Mouse (Mus musculus): ENCODE data around the gene Ap1s1.

GRCm38 (mm10) chr5:137061809-137062481, 16.0 kb upstream of the Ap1s1 start:
- TF ChIP-seq CTCF (IDR thresholded peaks at IDR 0.05; ENCODE audit: low read depth, low read length) (peak; percentile 62), POLR2A (IDR thresholded peaks at IDR 0.05; ENCODE audit: insufficient read depth, low read length) (no peak), EP300 (IDR thresholded peaks at IDR 0.05; ENCODE audit: insufficient read depth, low read depth, low read length) (no peak)
